Mouse (Mus musculus) olfactory bulb, adult 2 months (tissue): ENCODE results near the gene Togaram2. TPM values are rescaled to one million over a fixed set of nuclear protein-coding genes. Genes with fewer than 3 reads are reported as not detected.

Source experiments
- H3K27ac ChIP-seq: fragments of 200-500 bp; 2 replicates; pipeline ENCODE4 v1.5.1; 2012; ENCODE audit warnings: low read depth, low read length; ENCODE audit not compliant: insufficient read depth
- H3K4me1 ChIP-seq: fragments of 200-500 bp; 2 replicates; pipeline ENCODE4 v1.6.1; 2012; ENCODE audit warnings: low read length; ENCODE audit not compliant: control insufficient read depth, insufficient read depth
- H3K4me3 ChIP-seq: fragments of 200-500 bp; 2 replicates; pipeline ENCODE4 v1.5.1; 2012; ENCODE audit warnings: mild to moderate bottlenecking, low read depth, low read length, moderate library complexity; ENCODE audit not compliant: insufficient read depth
- CTCF ChIP-seq: fragments of 200-500 bp; IDR thresholded peaks from 2 replicates; pipeline ENCODE4 v1.5.1; 2012; ENCODE audit warnings: low read depth, mild to moderate bottlenecking, low read length, moderate library complexity; ENCODE audit not compliant: insufficient read depth
- POLR2A ChIP-seq: fragments of 200-500 bp; IDR thresholded peaks from 2 replicates; pipeline ENCODE4 v1.6.1; 2012; ENCODE audit warnings: mild to moderate bottlenecking, low read depth, low read length, moderate library complexity; ENCODE audit not compliant: insufficient read depth
- WGBS: fragments of 180-500 bp; shearing (Covaris S2); methylation state at CpG from one replicate; pipeline ENCODE4 v1.1.7; 2018; 5-methylcytosine and 5-hydroxymethylcytosine counted together
- polyA plus RNA-seq: library from polyadenylated mRNA; stranded (reverse); fragments of >200 nt; gene quantifications from 2 replicates; pipeline ENCODE4 v1.2.4, GENCODE M21; 2012; ENCODE audit warnings: low replicate concordance; ENCODE audit not compliant: missing spikeins, insufficient read depth, insufficient read length

Gene Togaram2
- polyA plus RNA-seq, 1 experiment, result not detected

- Histone ChIP-seq H3K4me1 (peaks cover 51% of the 10 kb centered on the region), H3K4me3 (no peak overlapping the region), H3K27ac (peak overlapping the region; percentile 84)
- WGBS, result 23% methylated on average over 5 of the region's 5 CpGs
- TF ChIP-seq POLR2A (no peak), CTCF (no peak)
Observed at GRCm38 (mm10) chr17:71693313-71693712, 20.3 kb downstream of the Togaram2 start.

GRCm38 (mm10) chr17:71693780-71694179, 20.7 kb downstream of the Togaram2 start:
- Histone ChIP-seq H3K4me1 (peaks cover 51% of the 10 kb centered on the region), H3K27ac (peak overlapping the region; percentile 84), H3K4me3 (no peak overlapping the region)
- WGBS, result 58% methylated on average over 8 of the region's 8 CpGs
- TF ChIP-seq POLR2A (no peak), CTCF (no peak; the same call in 1 of the 2 replicates)

- Histone ChIP-seq H3K4me1 (peaks cover 45% of the 10 kb centered on the region), H3K27ac (no peak overlapping the region), H3K4me3 (no peak overlapping the region)
- TF ChIP-seq POLR2A, result no peak
- no peak for TF ChIP-seq CTCF
- WGBS, result 89% methylated on average over 8 of the region's 8 CpGs
Observed at GRCm38 (mm10) chr17:71695151-71695550, 22.1 kb downstream of the Togaram2 start.

GRCm38 (mm10) chr17:71695716-71696315, 22.8 kb downstream of the Togaram2 start:
- 84% methylated on average over 15 of the region's 15 CpGs for WGBS
- H3K27ac ChIP-seq, result no peak overlapping the region
- no peak overlapping the region for H3K4me3 ChIP-seq
- TF ChIP-seq CTCF (no peak), POLR2A (no peak)
- H3K4me1 ChIP-seq, result peaks cover 38% of the 10 kb centered on the region

GRCm38 (mm10) chr17:71696396-71696795, 23.3 kb downstream of the Togaram2 start:
- TF ChIP-seq CTCF (no peak), POLR2A (no peak)
- Histone ChIP-seq H3K4me1 (peaks cover 32% of the 10 kb centered on the region), H3K4me3 (no peak overlapping the region), H3K27ac (no peak overlapping the region)
- WGBS, result 85% methylated on average over 5 of the region's 5 CpGs

- TF ChIP-seq CTCF, result no peak
- TF ChIP-seq POLR2A, result no peak
- 89% methylated on average over 11 of the region's 11 CpGs for WGBS
- Histone ChIP-seq H3K4me3 (no peak overlapping the region), H3K4me1 (peaks cover 25% of the 10 kb centered on the region), H3K27ac (no peak overlapping the region)
Observed at GRCm38 (mm10) chr17:71697896-71698618, 25.0 kb downstream of the Togaram2 start.

GRCm38 (mm10) chr17:71698619-71698956, 25.5 kb downstream of the Togaram2 start:
- no peak for TF ChIP-seq POLR2A
- TF ChIP-seq CTCF, result no peak
- Histone ChIP-seq H3K4me1 (peaks cover 20% of the 10 kb centered on the region), H3K27ac (no peak overlapping the region), H3K4me3 (no peak overlapping the region)
- 92% methylated on average over 11 of the region's 11 CpGs for WGBS

- TF ChIP-seq CTCF (no peak), POLR2A (no peak)
- 75% methylated on average over 1 of the region's 1 CpGs for WGBS
- no peak overlapping the region for H3K27ac ChIP-seq
- H3K4me3 ChIP-seq, result no peak overlapping the region
- H3K4me1 ChIP-seq, result peaks cover 19% of the 10 kb centered on the region
Observed at GRCm38 (mm10) chr17:71705113-71705512, 32.1 kb downstream of the Togaram2 start.

GRCm38 (mm10) chr17:71705550-71706480, 32.8 kb downstream of the Togaram2 start:
- Histone ChIP-seq H3K4me1 (peaks cover 19% of the 10 kb centered on the region), H3K4me3 (no peak overlapping the region), H3K27ac (no peak overlapping the region)
- WGBS, result 88% methylated on average over 14 of the region's 14 CpGs
- TF ChIP-seq POLR2A, result no peak
- no peak for TF ChIP-seq CTCF

GRCm38 (mm10) chr17:71707715-71708114, 34.7 kb downstream of the Togaram2 start:
- no peak for TF ChIP-seq POLR2A
- TF ChIP-seq CTCF, result no peak
- Histone ChIP-seq H3K27ac (peak overlapping the region; percentile 22), H3K4me3 (no peak overlapping the region), H3K4me1 (peaks cover 19% of the 10 kb centered on the region)
- WGBS, result 23% methylated on average over 4 of the region's 4 CpGs
